Mouse (Mus musculus): ENCODE results near the gene Donson.

The Donson gene

GRCm38 (mm10) chr16:91688619-91689334, at the start of gene Donson:
TSS of gene Donson (minus strand) at chr16:91688770.
- DNase-seq = peak; percentile 95 to 98

DNA sequence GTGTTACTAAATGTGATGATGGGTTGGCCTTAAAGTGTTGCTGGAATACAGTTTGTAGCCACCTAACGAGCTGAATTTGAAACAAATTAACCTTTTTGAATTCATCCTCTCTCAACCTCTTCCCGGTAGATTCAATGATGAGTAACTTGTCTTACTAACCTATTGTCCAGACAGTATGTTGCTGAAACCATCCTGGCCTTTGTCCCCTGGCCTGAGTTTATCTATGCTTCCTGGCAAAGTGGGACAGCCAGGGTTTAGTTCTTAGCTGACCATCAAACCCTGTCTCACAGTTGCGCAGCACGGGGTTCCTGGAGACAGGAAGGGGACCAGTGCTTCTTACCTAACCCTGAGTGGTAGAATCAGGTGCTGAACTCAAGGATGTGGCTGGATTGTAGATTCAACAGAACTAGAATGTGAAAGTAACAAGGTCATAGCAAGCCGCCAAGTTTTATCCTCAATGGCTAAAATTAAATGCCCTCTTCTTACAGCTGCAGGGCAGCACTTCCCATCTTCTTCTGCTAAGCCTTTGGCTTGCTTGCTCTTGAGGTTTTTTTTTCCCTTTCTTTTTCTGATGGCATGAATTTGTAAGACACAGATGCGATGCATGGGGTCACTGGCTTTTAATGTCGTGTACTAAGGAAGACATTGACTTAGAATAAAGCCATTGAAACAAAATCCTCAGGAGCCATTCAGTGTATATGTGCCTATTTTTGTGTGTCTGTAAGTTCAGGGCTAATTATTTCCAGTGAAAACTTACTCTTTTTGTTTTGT, 47.7 kb upstream of the Donson start:
- no peak for DNase-seq

GRCm38 (mm10) chr16:91734771-91735170, 46.2 kb upstream of the Donson start:
- no peak for DNase-seq

- DNase-seq = no peak
Observed at GRCm38 (mm10) chr16:91732816-91733215, 44.2 kb upstream of the Donson start.

GRCm38 (mm10) chr16:91730446-91730845, 41.9 kb upstream of the Donson start:
- no peak for DNase-seq

GRCm38 (mm10) chr16:91729821-91730441, 41.4 kb upstream of the Donson start:
- DNase-seq = peak; percentile 49 to 74

DNA sequence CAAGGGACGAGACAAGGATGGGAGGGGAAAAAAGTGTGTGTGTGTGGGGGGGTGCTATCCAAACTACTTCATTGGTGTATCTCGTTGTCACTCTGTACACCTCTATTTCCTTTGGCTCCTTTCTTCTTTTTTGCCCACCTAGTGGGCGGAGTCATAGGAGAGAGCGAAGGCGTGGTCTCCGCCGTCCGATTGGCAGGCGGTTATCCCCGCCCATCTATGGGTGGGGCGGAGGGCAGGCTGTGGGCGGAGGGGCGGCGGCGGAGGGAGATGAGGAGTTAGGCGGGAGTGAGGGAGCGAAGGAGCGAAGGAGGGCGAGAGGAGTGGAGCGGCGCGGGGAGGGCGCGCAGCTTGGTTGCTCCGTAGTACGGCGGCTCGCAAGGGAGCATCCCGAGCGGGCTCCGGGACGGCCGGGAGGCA, 40.5 kb upstream of the Donson start, which contains the start of gene Itsn1:
Itsn1 (plus strand) TSS at position 216 of the 417 bp plus-strand sequence.
- peak; percentile 98 to 100 for DNase-seq

GRCm38 (mm10) chr16:91728123-91729065, 39.8 kb upstream of the Donson start, which contains the start of gene Cryzl1:
TSS of gene Cryzl1 (minus strand) at chr16:91728975.
- DNase-seq = peak; percentile 97 to 100

DNA sequence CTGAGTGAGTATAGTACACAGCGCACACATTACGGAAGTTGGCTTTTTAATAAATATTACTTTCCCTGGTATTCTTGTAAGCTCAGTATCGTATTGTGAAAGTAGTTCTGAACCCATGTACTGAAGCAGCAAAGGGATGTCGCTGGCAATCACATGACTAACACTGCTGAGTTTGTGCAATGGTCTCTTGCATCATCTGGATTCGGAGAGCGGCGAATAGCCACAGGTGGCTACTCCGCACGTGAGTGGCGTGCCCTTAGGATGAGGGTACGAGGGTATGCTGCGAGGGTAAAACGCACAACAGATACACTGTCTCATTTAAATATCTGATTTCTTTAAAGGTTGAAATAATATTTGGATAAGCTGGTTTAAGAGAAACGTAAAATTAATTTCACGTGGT, 38.9 kb upstream of the Donson start:
- no peak for DNase-seq

GRCm38 (mm10) chr16:91724247-91724646, 35.7 kb upstream of the Donson start:
- peak; percentile 69 to 76 for DNase-seq

- DNase-seq = no peak
Observed at GRCm38 (mm10) chr16:91717399-91717798, 28.8 kb upstream of the Donson start.

DNA sequence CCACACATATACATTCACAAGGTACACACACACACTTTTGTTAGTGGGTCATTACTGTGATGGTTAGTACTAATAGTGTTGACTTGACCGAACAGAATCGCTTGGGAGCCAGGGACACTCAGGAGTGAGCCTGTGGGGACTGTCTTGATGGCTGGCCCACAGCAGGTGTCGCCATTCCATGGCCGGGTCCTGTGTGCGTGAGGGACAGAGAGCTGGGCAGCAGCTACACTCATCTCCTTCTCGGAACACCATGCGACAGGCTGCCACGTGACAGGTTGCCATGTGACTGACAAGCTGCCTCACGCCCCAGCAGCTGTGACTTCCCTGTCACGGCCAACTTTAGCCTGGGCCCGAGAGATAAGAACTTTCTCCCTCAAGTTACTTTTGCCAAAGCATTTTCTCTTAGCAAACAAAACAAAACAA, 28.4 kb upstream of the Donson start:
- DNase-seq = peak in 1 of 2 experiments; percentile 13

DNA sequence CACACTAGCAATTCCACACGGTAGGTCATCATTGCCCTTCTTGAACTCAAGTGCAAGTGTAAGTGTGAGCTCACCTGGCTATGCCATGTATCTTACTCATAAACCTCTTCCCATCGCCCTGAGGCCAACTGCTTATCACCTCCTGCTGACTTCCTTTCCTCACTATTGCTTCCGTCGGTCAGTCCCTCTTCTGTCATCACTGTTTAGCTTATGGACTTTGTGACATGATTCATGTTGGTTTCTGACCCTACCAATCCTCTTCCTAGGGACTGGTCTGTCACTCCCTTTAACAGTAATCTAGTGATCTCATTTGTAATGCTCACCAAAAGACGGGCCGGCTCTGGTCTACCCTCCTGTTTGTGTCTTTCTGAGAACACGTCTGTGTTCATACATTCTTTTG, 21.7 kb upstream of the Donson start:
- DNase-seq = no peak

GRCm38 (mm10) chr16:91704603-91705340, 16.2 kb upstream of the Donson start:
- DNase-seq = no peak

GRCm38 (mm10) chr16:91702771-91703188, 14.2 kb upstream of the Donson start:
- no peak for DNase-seq

DNA sequence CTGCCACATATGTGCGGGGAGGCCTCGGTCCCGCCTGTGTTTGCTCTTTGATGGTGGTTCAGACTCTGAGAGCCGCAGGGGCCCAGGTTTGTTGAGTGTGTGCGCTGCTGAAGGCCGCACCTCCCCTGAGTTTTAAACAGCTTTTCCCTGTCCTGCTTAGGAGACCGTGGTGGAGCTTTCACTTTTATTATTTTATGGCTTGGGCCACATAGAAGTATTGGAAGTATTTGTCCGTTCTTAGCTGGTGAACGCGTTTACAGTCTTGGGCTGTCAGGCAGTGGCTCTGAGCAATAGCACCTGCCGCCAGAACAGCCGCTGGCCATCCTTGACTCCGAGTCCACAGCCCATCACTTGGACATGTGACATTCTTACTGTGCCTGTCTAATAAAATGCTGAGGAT, 13.3 kb upstream of the Donson start:
- no peak for DNase-seq

GRCm38 (mm10) chr16:91698995-91699394, 10.4 kb upstream of the Donson start:
- DNase-seq = no peak

DNA sequence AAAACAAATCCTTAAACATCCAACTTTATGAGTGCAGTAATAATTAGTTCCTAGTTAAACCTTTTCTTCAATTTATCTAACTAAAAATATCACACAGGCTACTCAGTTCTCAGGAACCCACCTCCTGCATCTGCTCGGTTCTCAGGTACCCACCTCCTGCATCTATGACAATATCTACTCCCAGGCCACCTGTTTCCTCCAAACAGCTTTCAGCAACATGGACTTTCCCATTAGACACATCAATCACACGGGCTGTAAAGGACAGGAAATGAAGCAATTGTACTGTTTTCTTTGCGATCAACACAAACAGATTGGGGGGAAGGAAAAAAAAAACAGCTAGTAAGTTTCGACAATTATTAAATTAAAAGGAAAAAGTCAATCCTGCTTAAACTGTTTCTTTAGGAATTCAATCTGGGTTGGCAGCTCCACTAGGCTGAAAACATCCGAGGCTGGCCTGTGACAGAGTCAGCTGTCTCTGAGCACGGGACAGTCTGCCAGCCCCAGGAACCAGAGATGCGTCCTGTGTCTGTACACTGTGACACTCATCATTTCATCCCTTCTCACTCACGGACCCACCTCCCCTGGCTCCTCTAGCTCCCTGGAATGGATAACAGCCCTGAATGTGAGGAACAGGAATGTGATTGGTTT, 6.7 kb upstream of the Donson start:
- DNase-seq = no peak

DNA sequence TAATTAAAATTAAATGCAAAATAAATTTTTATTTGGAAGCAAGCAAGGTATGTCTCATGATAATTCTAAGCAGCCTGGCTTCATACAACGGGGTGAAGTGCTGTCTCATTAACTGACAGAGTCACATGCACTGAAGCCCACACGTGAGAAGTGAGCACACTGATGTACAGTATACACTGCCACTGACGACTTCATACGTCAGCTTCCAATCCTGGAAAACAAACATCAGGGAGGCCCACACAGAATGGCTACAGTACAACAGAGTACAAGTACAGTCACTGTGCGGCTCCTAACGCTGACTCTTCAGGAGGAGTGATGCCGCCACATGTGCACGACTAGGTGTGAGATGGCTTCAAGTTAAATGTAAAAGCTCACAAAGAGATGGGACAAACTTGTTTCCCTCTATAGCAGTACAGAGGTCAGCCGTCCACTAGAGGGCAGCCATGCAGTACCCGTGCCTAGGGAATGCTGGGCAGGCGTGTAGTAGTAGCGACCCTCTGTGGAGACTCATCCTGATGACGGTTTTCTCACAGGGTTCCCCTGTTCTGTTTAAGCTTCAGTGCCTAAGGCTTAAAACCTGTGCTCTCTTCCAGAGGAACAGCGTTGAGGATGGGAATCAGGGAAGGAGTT, 6.0 kb upstream of the Donson start:
- DNase-seq = peak; percentile 73 to 79

- DNase-seq = no peak
Observed at GRCm38 (mm10) chr16:91689791-91690190, 1.2 kb upstream of the Donson start.
